Mouse (Mus musculus) embryonic stem cell, embryonic (primary cell): ENCODE data around the gene Zmynd19.

Source experiments
- CTCF ChIA-PET, 4 experiments: fragments of 300-600 bp in 2 of 4; fragments of 350-600 bp in 2 of 4; sonication (Branson Sonifier 250); formaldehyde crosslinking; loops; one replicate each; lab custom pipeline; 2022; ENCODE audit warnings: inconsistent platforms in 2 of 4; lab: Charles Lee
- POLR2A ChIA-PET, 4 experiments: fragments of 300-600 bp in 2 of 4; fragments of 350-600 bp in 2 of 4; sonication (Branson Sonifier 250); formaldehyde crosslinking; loops; one replicate each; lab custom pipeline; 2022; ENCODE audit warnings: antibody characterized with exemption in 4 of 4, inconsistent platforms in 1 of 4; lab: Charles Lee

The Zmynd19 gene

DNA sequence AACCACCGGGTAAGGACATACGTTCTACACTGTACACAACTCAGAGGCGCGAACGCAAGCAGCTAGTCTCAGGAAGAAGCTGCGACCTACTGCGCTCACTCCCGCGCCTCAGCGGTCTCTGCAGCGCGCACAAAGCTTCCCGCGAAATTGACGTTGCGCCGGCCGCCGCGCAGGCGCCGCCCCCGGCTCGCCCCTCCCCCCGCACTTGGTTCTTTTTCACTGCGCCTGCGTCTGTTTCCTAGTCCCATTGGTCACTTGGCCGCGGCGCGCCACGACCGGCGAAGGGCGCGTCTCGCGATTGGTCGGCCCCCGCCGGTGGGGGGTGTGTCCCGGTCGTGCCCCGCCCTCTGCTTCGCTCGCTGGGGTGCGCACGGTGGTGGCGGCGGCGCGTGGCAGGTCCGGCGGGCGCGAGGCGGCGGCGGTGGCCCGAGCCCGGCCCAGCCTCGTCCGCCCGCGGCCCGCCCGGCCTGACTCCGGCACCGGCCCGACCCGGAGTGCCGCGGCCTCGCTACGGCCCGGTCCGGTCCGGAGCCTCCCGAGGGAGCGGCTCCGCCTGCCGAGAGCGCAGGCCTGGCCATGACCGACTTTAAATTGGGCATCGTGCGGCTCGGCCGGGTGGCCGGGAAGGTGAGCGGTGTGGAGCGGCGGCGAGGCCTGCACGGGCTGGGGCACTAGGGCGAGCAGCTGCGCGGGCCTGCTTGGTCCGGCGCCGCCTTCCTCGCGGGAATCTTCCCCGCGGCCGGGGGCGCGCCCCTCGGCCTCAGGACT, at the start of gene Zmynd19:
Zmynd19 (plus strand) TSS at position 372 of the 768 bp plus-strand sequence.
- ChIA-PET POLR2A (interaction anchor here (0.5 to 7.6 kb wide), 53 partner anchors 8 to 508 kb away, joined by 3 to 163 read pairs (median 4); partner anchors contain the start of genes Arrdc1 (in 4 of the 4), Dph7 (in 3 of the 4), Ehmt1 (in 3 of the 4) and Mrpl41 (in 3 of the 4)), CTCF (interaction anchor here in 2 of 4 experiments (0.8 to 3.0 kb wide), 6 partner anchors 9 to 15 kb away, joined by 3 to 13 read pairs (median 6); partner anchors contain the start of gene Arrdc1 (in 2 of the 2))

DNA sequence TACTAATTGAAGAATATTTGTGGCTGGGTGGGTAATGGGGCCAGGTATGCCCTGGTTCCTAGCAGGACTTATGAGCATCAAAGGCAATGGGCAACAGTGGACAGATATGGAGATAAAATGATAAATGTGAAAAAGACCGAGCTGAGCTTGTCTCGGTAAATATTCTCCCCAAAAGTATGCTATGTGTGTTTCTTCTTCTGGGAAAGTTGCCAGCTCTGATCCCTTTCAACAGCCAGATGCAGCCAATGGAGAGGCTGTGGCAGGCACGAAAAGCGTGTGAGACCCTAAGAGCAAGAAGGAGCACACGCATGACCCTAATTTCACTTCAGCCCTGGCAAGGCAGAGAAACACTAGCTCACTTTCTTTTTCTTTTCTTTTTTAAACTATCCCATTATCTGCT, 48.5 kb upstream of the Zmynd19 start:
- CTCF ChIA-PET, result interaction anchor here in 1 of 4 experiments (0.8 kb wide), 1 partner anchor 11 kb away, joined by 3 read pairs; no protein-coding TSS in a partner anchor
- POLR2A ChIA-PET, result interaction anchor here in 3 of 4 experiments (0.6 to 2.6 kb wide), 4 partner anchors 12 to 1219 kb away, joined by 3 to 10 read pairs (median 6); partner anchors contain the start of genes Arrdc1 (in 1 of the 3) and Ehmt1 (in 1 of the 3)

DNA sequence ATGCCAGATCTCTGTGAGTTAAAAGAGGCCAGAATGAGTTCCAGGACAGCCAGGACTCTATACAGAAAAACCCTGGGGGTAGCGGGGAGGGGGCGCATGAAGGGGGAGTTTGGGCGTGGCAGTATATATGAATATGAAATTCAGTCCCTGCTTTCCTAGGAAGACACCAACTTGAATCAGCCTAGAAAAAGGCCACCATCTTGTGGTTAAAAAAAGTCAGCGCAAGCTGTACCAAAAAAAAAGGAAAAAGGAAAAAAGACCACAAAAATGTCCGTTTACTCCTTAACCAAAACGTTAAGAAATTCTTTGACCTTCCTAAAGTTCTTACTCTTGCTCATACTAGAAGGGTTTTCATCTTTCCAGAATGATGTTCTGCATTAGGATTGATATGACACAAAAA, 46.6 kb upstream of the Zmynd19 start:
- ChIA-PET CTCF (interaction anchor here in 1 of 4 experiments (0.5 to 0.6 kb wide), 2 partner anchors 32 to 845 kb away, joined by 4 to 8 read pairs; partner anchors contain the start of gene Arrdc1), POLR2A (interaction anchor here in 2 of 4 experiments (0.6 to 1.9 kb wide), 4 partner anchors 10 to 60 kb away, joined by 3 to 9 read pairs (median 5); partner anchors contain the start of gene Arrdc1 (in 2 of the 2))

DNA sequence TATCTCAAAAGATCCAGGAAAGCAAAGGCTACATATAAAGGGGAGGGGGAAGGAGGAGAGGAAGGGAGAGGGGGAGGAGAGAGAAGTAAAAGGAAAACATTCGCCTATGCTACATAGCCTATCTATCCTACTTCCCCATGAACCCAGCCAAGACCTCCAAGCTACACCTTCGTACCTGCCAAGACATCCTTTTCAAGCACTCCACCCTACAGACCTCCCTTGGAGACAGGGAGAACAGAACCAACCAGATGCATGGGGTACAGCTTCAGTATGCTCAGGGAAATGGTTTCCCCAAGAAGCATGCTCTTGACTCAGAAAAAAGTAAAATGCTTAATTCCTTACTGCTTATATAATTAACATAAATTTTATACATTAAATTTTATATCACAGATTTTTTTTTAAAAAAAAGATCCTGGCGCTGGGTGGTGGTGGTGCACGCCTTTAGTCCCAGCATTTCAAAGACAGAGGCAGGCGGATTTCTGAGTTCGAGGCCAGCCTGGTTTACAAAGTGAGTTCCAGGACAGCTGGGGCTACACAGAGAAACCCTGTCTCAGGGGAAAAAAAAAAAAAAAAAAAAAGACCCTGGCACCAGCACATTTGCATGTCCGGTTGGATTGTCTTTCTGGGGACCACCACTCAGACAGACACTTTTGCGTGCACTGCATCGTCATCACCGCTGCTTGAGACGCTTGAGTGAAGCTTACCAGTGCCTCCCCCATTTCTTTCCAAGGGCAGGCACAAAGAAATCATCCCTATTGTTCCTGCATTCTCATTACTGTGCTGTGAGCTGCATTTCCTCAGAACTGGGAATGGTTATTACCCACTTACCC, 44.6 kb upstream of the Zmynd19 start:
- POLR2A ChIA-PET, result interaction anchor here in 3 of 4 experiments (0.7 to 2.6 kb wide), 10 partner anchors 14 to 301 kb away, joined by 3 to 19 read pairs (median 6); partner anchors contain the start of genes Arrdc1 (in 2 of the 3), Ehmt1 (in 2 of the 3) and Zmynd19 (in 1 of the 3)
- CTCF ChIA-PET, result interaction anchor here in 3 of 4 experiments (0.5 to 0.7 kb wide), 7 partner anchors 18 to 335 kb away, joined by 3 to 19 read pairs (median 5); no protein-coding TSS in a partner anchor

DNA sequence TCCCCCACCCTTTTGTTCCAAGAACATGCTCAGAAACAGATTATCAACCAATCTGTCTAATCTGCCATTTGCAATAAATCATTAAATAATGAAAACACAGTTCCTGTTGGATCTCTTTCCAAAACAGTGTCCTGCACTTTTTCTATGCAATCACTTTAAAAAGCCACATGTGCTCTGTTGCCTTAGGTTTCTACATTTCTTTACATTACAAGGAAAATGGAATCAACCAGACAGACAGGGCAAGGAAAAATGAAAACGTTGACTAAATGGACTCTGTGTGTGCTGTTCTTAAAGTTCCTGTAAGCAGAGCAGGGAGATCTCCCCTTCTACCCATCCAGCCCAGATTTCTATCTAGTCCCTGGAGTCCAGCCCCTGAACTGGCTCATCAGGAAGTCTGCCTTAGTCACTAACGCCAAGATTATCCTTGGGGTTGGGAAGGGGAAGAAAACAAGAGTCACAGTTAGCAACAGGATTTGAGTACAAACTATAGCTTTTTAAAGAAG, 43.9 kb upstream of the Zmynd19 start:
- POLR2A ChIA-PET, result interaction anchor here in 3 of 4 experiments (0.7 to 2.6 kb wide), 7 partner anchors 13 to 108 kb away, joined by 3 to 19 read pairs (median 7); partner anchors contain the start of genes Arrdc1 (in 2 of the 3), Ehmt1 (in 2 of the 3) and Zmynd19 (in 1 of the 3)

DNA sequence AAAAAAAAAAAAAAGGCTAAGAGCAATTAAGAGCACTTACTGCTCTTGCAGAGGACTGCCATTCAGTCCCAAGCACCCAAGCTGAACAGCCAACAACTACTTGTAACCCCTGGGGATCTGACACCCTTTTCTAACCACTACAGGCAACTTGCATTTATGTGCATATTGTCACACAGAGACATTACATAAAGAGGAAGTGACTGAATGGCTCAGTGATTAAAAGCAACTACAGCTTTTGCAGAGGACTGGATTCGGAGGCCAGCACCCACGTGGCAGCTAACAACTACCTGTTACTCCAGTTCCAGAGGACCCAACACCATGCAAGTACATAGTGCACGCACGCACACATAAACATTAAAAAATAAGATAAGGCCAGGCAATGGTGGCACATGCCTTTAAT, 39.1 kb upstream of the Zmynd19 start:
- POLR2A ChIA-PET, result interaction anchor here in 3 of 4 experiments (0.7 to 2.6 kb wide), 4 partner anchors 8 to 218 kb away, joined by 3 to 12 read pairs (median 5); partner anchors contain the start of genes Arrdc1 (in 1 of the 3) and Ehmt1 (in 1 of the 3)
- CTCF ChIA-PET, result interaction anchor here in 1 of 4 experiments (0.7 kb wide), 1 partner anchor 13 kb away, joined by 4 read pairs; no protein-coding TSS in a partner anchor

More for the DNA sequence above, 43.9 kb upstream of the Zmynd19 start:
- CTCF ChIA-PET, result interaction anchor here in 3 of 4 experiments (0.5 to 0.7 kb wide), 4 partner anchors 32 to 335 kb away, joined by 3 to 19 read pairs (median 6); no protein-coding TSS in a partner anchor

DNA sequence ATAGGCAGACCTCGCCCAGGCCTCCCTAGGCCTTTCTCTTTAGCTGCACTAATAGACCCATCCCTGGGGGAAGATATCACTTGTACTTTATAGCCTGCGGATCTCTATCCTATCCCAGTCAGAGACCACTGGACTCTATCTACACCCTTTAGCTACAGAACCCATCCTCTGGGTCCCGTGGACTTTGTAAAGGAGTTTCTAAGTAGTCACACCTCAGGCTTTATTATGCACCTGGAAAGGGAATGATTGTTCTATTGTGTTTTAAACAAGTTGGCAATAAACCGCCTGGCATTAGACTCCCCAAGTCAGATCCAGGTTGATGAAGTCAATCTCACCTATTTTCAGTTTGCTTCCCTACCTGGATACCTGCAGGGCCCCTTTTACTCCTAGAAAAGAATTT, 37.4 kb upstream of the Zmynd19 start:
- ChIA-PET CTCF (interaction anchor here in 3 of 4 experiments (0.6 to 1.8 kb wide), 9 partner anchors 15 to 601 kb away, joined by 3 to 5 read pairs (median 3); partner anchors contain the start of gene Arrdc1 (in 2 of the 3)), POLR2A (interaction anchor here (0.5 to 2.4 kb wide), 10 partner anchors 9 to 1909 kb away, joined by 3 to 18 read pairs (median 4); partner anchors contain the start of gene Arrdc1 (in 2 of the 4))

DNA sequence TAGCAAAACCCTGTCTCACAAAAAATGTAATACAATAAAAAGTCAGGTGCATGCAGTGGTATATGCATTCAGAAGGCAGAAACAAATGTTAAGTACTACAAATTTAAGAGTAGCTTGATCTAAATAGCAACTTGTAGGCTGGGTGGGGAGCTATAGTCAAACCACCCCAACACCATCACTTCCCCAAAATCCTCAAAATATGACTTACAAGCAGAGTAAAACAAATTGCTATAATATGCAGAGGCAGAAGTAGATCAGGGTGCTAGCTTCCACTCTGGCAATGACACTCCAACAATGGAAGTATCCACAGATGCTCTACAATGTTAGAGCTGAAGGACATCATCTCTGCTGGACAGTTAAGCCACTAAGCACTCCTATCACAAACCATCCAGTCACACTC, 37.0 kb upstream of the Zmynd19 start:
- POLR2A ChIA-PET, result interaction anchor here (0.7 to 2.4 kb wide), 8 partner anchors 10 to 87 kb away, joined by 3 to 18 read pairs (median 4); partner anchors contain the start of gene Arrdc1 (in 2 of the 4)

DNA sequence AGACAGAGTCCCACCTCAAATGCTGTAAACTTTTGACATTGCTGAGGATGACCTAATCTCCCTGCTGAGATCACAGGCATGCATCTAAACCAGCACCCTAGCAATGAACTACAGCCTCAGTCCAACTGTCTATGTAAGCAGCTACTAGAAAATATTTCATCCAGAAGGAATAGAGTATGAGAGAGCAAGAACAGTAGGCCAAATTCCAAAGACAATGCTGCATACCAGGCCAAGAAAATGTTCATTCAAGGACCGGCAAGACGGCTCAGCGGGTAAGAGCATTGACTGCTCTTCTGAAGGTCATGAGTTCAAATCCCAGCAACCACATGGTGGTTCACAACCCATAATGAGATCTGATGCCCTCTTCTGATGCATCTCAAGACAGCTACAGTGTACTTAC, 34.8 kb upstream of the Zmynd19 start:
- ChIA-PET POLR2A (interaction anchor here in 2 of 4 experiments (1.2 to 1.7 kb wide), 4 partner anchors 9 to 37 kb away, joined by 3 to 6 read pairs (median 5); partner anchors contain the start of gene Arrdc1 (in 2 of the 2)), CTCF (no interaction called here)

More for the DNA sequence above, 37.0 kb upstream of the Zmynd19 start:
- CTCF ChIA-PET, result interaction anchor here in 2 of 4 experiments (0.6 to 1.8 kb wide), 7 partner anchors 16 to 602 kb away, joined by 3 to 5 read pairs (median 3); partner anchors contain the start of gene Arrdc1 (in 2 of the 2)

DNA sequence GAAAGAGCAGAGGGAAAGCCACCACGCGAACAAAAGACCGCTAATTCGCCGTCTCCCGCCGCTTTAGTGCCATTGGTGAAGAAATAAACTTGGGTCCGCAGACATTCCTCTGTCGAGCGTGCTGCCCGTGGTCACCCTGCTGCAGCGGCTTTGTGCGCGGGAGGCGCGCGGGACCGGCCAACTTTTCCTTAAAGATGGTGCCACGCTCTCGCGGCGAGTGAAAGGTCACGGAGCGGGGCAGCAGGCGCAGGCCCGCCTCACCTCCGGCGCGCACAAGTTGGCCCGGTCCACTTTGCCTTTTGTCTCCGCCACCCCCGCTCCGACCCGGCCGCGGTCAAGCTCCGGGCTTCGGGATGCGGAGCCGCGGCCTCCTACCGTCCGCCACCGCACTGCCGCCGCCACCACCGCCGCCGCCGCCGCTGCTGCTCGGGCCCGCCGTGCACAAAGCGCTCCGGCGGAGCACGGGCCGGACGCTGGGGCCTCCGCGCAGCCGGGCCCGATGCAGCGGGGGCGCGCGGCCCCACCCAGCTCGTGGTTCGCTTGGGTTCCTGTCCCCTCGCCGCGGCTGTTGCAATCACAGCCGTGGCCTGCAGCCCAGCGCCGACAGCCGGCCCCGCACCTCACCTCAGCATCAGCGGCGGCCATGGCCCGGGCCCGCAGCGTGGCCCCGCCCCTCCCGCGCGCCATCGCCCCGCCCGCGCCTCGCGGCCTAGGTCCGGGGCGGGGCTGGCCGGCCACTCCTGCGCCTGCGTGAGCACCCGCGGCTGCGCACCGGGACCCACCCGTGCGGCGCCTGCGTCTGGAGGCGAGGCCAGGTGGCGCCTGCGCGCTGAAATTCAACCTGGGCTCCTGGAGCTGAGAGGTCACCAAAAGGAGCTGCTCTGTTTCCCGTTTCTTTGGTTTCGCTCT, 30.4 kb upstream of the Zmynd19 start, which contains the start of gene Ehmt1:
Ehmt1 (minus strand) TSS at position 685 of the 909 bp plus-strand sequence.
- CTCF ChIA-PET, result interaction anchor here in 2 of 4 experiments (0.5 to 1.2 kb wide), 5 partner anchors 14 to 30 kb away, joined by 3 to 7 read pairs (median 5); partner anchors contain the start of gene Arrdc1 (in 2 of the 2)
- POLR2A ChIA-PET, result interaction anchor here (0.5 to 3.7 kb wide), 33 partner anchors 9 to 393 kb away, joined by 3 to 69 read pairs (median 4); partner anchors contain the start of genes Arrdc1 (in 4 of the 4), Zmynd19 (in 3 of the 4), Mrpl41 (in 2 of the 4) and Anapc2 (in 1 of the 4)

DNA sequence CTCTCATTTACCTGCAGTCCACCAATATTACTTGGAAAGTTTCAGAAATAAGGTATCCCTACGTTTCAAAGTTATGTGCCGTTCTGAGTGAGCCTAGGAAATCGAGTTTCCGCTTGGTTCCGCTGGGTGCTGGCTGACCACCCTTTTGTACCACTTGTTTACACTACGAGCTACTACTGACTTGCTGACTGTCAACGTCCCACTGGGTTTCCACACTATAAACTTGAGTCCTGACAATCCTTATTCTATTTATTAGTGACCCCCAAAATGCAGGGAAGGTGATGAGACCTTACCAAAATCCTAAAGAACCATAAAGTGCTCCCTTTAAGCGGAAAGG, 29.8 kb upstream of the Zmynd19 start:
- ChIA-PET CTCF (interaction anchor here in 2 of 4 experiments (0.5 to 1.2 kb wide), 5 partner anchors 14 to 31 kb away, joined by 3 to 7 read pairs (median 5); partner anchors contain the start of gene Arrdc1 (in 2 of the 2)), POLR2A (interaction anchor here (0.5 to 3.7 kb wide), 26 partner anchors 8 to 668 kb away, joined by 3 to 69 read pairs (median 5); partner anchors contain the start of genes Arrdc1 (in 4 of the 4), Zmynd19 (in 3 of the 4), Mrpl41 (in 2 of the 4) and Anapc2 (in 1 of the 4))

DNA sequence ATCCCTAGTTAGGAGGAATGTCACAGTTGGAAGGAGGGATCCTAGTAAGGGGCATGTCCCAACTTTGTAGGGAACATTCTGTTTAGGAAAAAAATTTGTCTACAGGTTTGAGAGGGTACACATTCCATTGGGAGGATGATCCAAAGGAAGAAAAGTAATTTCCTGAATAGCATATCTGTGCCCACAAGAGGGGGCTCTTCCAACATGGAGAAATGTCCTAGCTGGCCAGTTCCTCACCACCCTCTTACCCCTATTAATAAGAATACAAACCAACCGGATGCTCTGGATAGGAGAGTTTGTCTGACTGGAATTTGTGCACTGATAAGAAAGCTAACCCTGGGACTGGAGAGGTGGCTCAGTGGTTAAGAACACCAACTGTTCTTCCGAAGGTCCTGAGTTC, 26.0 kb upstream of the Zmynd19 start:
- POLR2A ChIA-PET, result interaction anchor here in 3 of 4 experiments (0.7 to 4.0 kb wide), 8 partner anchors 9 to 301 kb away, joined by 3 to 26 read pairs (median 6); partner anchors contain the start of genes Arrdc1 (in 3 of the 3), Zmynd19 (in 2 of the 3) and Tubb4b (in 1 of the 3)
- CTCF ChIA-PET, result interaction anchor here in 3 of 4 experiments (0.5 to 1.4 kb wide), 9 partner anchors 10 to 355 kb away, joined by 3 to 11 read pairs (median 4); partner anchors contain the start of gene Arrdc1 (in 2 of the 3)

DNA sequence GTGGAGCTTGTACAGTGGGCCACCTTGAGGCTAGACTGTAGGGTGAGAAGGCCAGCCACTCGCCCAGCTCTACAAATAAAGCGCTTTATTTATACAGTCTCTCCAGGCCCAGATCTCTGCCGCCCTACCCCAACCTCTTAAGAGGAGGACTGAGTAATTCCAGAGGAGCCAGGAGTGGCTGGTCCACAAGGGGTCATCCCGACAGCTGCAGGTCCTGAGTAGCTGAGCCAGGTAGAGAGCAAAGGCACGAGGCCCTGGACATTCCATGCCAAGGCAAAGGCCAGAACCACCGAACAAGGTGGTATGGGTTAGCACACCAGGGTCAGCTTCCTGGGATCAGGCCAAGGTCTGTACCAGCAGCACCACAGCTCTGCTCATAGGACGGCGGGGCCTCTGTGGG, 24.3 kb upstream of the Zmynd19 start:
- ChIA-PET CTCF (no interaction called here), POLR2A (interaction anchor here in 2 of 4 experiments (2.6 to 4.0 kb wide), 3 partner anchors 9 to 24 kb away, joined by 12 to 26 read pairs (median 20); partner anchors contain the start of genes Arrdc1 (in 2 of the 2) and Zmynd19 (in 1 of the 2))

DNA sequence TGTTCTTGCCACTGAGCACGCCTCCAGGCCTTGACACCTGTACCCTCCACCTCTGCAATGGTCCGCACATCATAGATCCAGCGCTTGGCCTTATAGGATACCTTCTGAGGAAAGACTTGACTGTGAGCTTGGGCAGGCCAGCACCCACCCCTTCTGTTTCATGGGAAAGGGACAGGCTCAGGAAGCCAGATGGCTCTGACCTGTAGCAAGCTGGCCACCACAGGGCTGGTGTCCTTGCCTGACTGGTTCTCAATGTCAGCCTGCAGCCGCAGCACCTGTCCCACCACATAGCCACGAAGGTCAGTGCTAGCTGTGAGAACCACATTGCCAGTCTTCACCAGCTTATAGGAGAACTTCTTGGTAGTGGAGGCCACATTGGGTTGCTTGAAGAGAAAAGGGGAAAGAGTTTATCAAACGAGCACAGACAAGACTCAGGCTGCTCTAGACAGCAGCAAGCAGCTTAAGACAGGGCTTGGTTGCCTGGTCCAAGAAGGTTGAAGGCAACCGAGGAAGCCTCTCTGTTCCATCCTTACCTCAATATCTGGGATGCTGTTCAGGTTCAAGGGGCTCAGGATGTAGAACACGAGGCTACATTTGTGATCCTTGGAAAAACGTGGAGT, 23.1 kb upstream of the Zmynd19 start:
- ChIA-PET CTCF (no interaction called here), POLR2A (interaction anchor here in 3 of 4 experiments (0.5 to 4.0 kb wide), 3 partner anchors 8 to 39 kb away, joined by 6 to 26 read pairs (median 15); partner anchors contain the start of gene Arrdc1 (in 2 of the 3))
